8 mouse cellular contexts compared by ENCODE assay signal in genomic region chr14:31365350-31365749, GRCm38 (mm10). TPM values are rescaled to one million over a fixed set of nuclear protein-coding genes. Genes with fewer than 3 reads are reported as not detected.
A peak's percentile ranks its signal among the peaks of the same experiment; 100 is the strongest.
DNase-seq lines count a peak whose midpoint lies in the region; ATAC-seq and TF ChIP-seq lines count a peak whose summit lies in the region.

No protein-coding gene starts in this region.

- H3K9me3 ChIP-seq in midbrain, embryonic 14.5 days (ENCODE audit: control insufficient read depth, low read length) = no peaks in the 10 kb centered on the region
- no peaks in the 10 kb centered on the region for H3K9me3 ChIP-seq in midbrain, embryonic 16.5 days (replicated peaks; ENCODE audit: control insufficient read depth, low read length, poor library complexity, severe bottlenecking)
- H3K9me3 ChIP-seq in liver, embryonic 13.5 days (replicated peaks) = no peaks in the 10 kb centered on the region

- DNase-seq in cerebellum, adult 11 months = peak; percentile 78
- peak; percentile 81 for DNase-seq in midbrain, embryonic 14.5 days
- peak; percentile 79 for DNase-seq in brain, embryonic 14.5 days (ENCODE audit: low read depth)
- DNase-seq in fibroblast of lung, adult 2 months (ENCODE audit: low read depth) = peak; percentile 40
- DNase-seq in liver, embryonic 13.5 days = peak; percentile 50

- H3K4me2 ChIP-seq in midbrain, embryonic 14.5 days (ENCODE audit: low read length) = no peak overlapping the region
- no peak overlapping the region for H3K4me2 ChIP-seq in midbrain, embryonic 16.5 days (ENCODE audit: low read length)
- no peak overlapping the region for H3K4me2 ChIP-seq in liver, embryonic 13.5 days

- no peak overlapping the region for H3K9ac ChIP-seq in midbrain, embryonic 14.5 days (replicated peaks; ENCODE audit: low read length)
- H3K9ac ChIP-seq in midbrain, embryonic 16.5 days (ENCODE audit: low read depth, low read length) = no peak overlapping the region
- no peak overlapping the region for H3K9ac ChIP-seq in liver, embryonic 13.5 days

- peak; percentile 58; the same call in 1 of the 2 replicates for TF ChIP-seq CTCF in brain, embryonic 14.5 days (IDR thresholded peaks at IDR 0.05; ENCODE audit: borderline replicate concordance, extremely low read depth, insufficient read depth, insufficient read length)
- TF ChIP-seq CTCF in small intestine, adult 2 months (IDR thresholded peaks at IDR 0.05; ENCODE audit: extremely low read depth, insufficient read length, insufficient replicate concordance, low read depth, low read length) = peak; percentile 27; the same call in 1 of the 2 replicates

- no peak for TF ChIP-seq POLR2A in brain, embryonic 14.5 days (IDR thresholded peaks at IDR 0.05; ENCODE audit: borderline replicate concordance, extremely low read depth, insufficient read depth, insufficient read length, poor library complexity, severe bottlenecking)
- TF ChIP-seq POLR2A in small intestine, adult 2 months (IDR thresholded peaks at IDR 0.05; ENCODE audit: low read depth, low read length) = no peak

- ATAC-seq in cerebellum, adult (ENCODE audit: insufficient number of reproducible peaks, low FRiP score, low TSS enrichment) = no peak
- ATAC-seq in midbrain, embryonic 14.5 days (ENCODE audit: low FRiP score, low TSS enrichment) = no peak
- ATAC-seq in midbrain, embryonic 16.5 days = no peak
- ATAC-seq in liver, embryonic 13.5 days (ENCODE audit: low read depth) = no peak

- H3K4me3 ChIP-seq in midbrain, embryonic 14.5 days (replicated peaks; ENCODE audit: low read depth, low read length) = no peak overlapping the region
- H3K4me3 ChIP-seq in midbrain, embryonic 16.5 days (ENCODE audit: low read depth, low read length) = no peak overlapping the region
- H3K4me3 ChIP-seq in liver, embryonic 13.5 days (replicated peaks) = no peak overlapping the region
- no peak overlapping the region for H3K4me3 ChIP-seq in small intestine, adult 2 months (ENCODE audit: low read depth, low read length)

- H3K27me3 ChIP-seq in midbrain, embryonic 14.5 days (ENCODE audit: control insufficient read depth, insufficient read depth, low read length) = no peaks in the 10 kb centered on the region
- H3K27me3 ChIP-seq in midbrain, embryonic 16.5 days (ENCODE audit: control insufficient read depth, insufficient read depth, low read depth, low read length) = no peaks in the 10 kb centered on the region
- no peaks in the 10 kb centered on the region for H3K27me3 ChIP-seq in liver, embryonic 13.5 days
- no peaks in the 10 kb centered on the region for H3K27me3 ChIP-seq in small intestine, adult 2 months (ENCODE audit: control insufficient read depth, insufficient read depth, low read length)

- H3K27ac ChIP-seq in midbrain, embryonic 14.5 days (replicated peaks; ENCODE audit: low read depth, low read length) = no peak overlapping the region
- no peak overlapping the region for H3K27ac ChIP-seq in midbrain, embryonic 16.5 days (ENCODE audit: low read length)
- no peak overlapping the region for H3K27ac ChIP-seq in liver, embryonic 13.5 days
- no peak overlapping the region for H3K27ac ChIP-seq in small intestine, adult 2 months (ENCODE audit: insufficient read depth, low read depth, low read length)

- H3K36me3 ChIP-seq in midbrain, embryonic 14.5 days (ENCODE audit: control insufficient read depth, insufficient read depth, low read length) = peaks cover 75% of the 10 kb centered on the region
- H3K36me3 ChIP-seq in midbrain, embryonic 16.5 days (ENCODE audit: control insufficient read depth, insufficient read depth, low read length) = peaks cover 16% of the 10 kb centered on the region
- peaks cover 66% of the 10 kb centered on the region for H3K36me3 ChIP-seq in liver, embryonic 13.5 days
- peaks cover 54% of the 10 kb centered on the region for H3K36me3 ChIP-seq in small intestine, adult 2 months (ENCODE audit: control insufficient read depth, insufficient read depth, low read length)

- no peaks in the 10 kb centered on the region for H3K4me1 ChIP-seq in midbrain, embryonic 14.5 days (ENCODE audit: control insufficient read depth, insufficient read depth, low read length)
- no peaks in the 10 kb centered on the region for H3K4me1 ChIP-seq in midbrain, embryonic 16.5 days (ENCODE audit: control insufficient read depth, insufficient read depth, low read length)
- peaks cover 8% of the 10 kb centered on the region for H3K4me1 ChIP-seq in liver, embryonic 13.5 days (replicated peaks)
- no peaks in the 10 kb centered on the region for H3K4me1 ChIP-seq in small intestine, adult 2 months (ENCODE audit: control insufficient read depth, insufficient read depth, insufficient read length, low read length)

RNA-seq across cellular contexts. Expression of gene Capn7, which starts 28.9 kb away (rescaled TPM):
- 67.1 and 89.4 TPM in 2 replicates for polyA plus RNA-seq in midbrain, embryonic 14.5 days (2014; fragmentation: Nextera tagmentation; extraction: Ambion mirVana)
- 88.8 and 94.5 TPM in 2 replicates for polyA plus RNA-seq in midbrain, embryonic 16.5 days (2015; fragmentation: Nextera tagmentation; extraction: Ambion mirVana)
- 61.6 and 67.7 TPM in 2 replicates for polyA plus RNA-seq in brain, embryonic 14.5 days (2012; rRNA removed)
- 18.1 and 21.9 TPM in 2 replicates for polyA plus RNA-seq in liver, embryonic 13.5 days (2015; fragmentation: Nextera tagmentation; extraction: Ambion mirVana)
- polyA plus RNA-seq in small intestine, adult 2 months (2012; rRNA removed) = 3.3 and 5.8 TPM in 2 replicates

RNA-seq across cellular contexts. Expression of gene Dnah1, which starts 41.7 kb away (rescaled TPM):
- 3.8 and 5.2 TPM in 2 replicates for polyA plus RNA-seq in midbrain, embryonic 14.5 days (2014; fragmentation: Nextera tagmentation; extraction: Ambion mirVana)
- polyA plus RNA-seq in midbrain, embryonic 16.5 days (2015; fragmentation: Nextera tagmentation; extraction: Ambion mirVana) = 4.9 TPM in 2 replicates
- polyA plus RNA-seq in brain, embryonic 14.5 days (2012; rRNA removed) = 7.1 and 7.5 TPM in 2 replicates
- polyA plus RNA-seq in liver, embryonic 13.5 days (2015; fragmentation: Nextera tagmentation; extraction: Ambion mirVana) = 0.15 and 0.28 TPM in 2 replicates
- 0.08 TPM in 2 replicates for polyA plus RNA-seq in small intestine, adult 2 months (2012; rRNA removed)
